Mouse (Mus musculus) hindbrain, embryonic 11.5 days (tissue): ENCODE data around the gene Nbea. TPM values are rescaled to one million over a fixed set of nuclear protein-coding genes. Genes with fewer than 3 reads are reported as not detected.
A peak's percentile ranks its signal among the peaks of the same experiment; 100 is the strongest.

Experiments used
- ATAC-seq: fragments of 200-750 bp; cut with Nextera tagmentation; 2 replicates; pipeline ENCODE4 v1.8.0; 2017; ENCODE audit warnings: mild to moderate bottlenecking, moderate TSS enrichment, moderate library complexity; ENCODE audit not compliant: low FRiP score
- DNase-seq: peaks from one replicate; pipeline ENCODE4 v3.0.0-alpha.2; 2015; ENCODE audit warnings: low spot score
- H3K27ac ChIP-seq: fragments of 300-500 bp; sonication (generic); 2 replicates; pipeline ENCODE4 v1.5.1; 2014; ENCODE audit warnings: mild to moderate bottlenecking, low read depth, low read length
- H3K27me3 ChIP-seq: fragments of 300-500 bp; sonication (generic); 2 replicates; pipeline ENCODE4 v1.6.1; 2014; ENCODE audit warnings: mild to moderate bottlenecking, low read length, moderate library complexity, mixed read lengths; ENCODE audit not compliant: control insufficient read depth, insufficient read depth
- H3K36me3 ChIP-seq: fragments of 300-500 bp; sonication (generic); 2 replicates; pipeline ENCODE4 v1.6.1; 2014; ENCODE audit warnings: mild to moderate bottlenecking, low read length, moderate library complexity, mixed read lengths; ENCODE audit not compliant: control insufficient read depth, insufficient read depth
- H3K4me1 ChIP-seq: fragments of 300-500 bp; sonication (generic); replicated peaks from 2 replicates; pipeline ENCODE4 v1.6.1; 2014; ENCODE audit warnings: low read length, mixed read lengths; ENCODE audit not compliant: control insufficient read depth, insufficient read depth
- H3K4me2 ChIP-seq: fragments of 300-500 bp; sonication (generic); replicated peaks from 2 replicates; pipeline ENCODE4 v1.6.1; 2014; ENCODE audit warnings: mild to moderate bottlenecking, low read depth, low read length
- H3K4me3 ChIP-seq: fragments of 300-500 bp; sonication (generic); 2 replicates; pipeline ENCODE4 v1.5.1; 2014; ENCODE audit warnings: low read depth, low read length
- H3K9ac ChIP-seq: fragments of 300-500 bp; sonication (generic); 2 replicates; pipeline ENCODE4 v1.6.1; 2014; ENCODE audit warnings: low read depth, low read length
- H3K9me3 ChIP-seq: fragments of 300-500 bp; sonication (generic); 2 replicates; pipeline ENCODE4 v1.6.1; 2016; ENCODE audit warnings: low read length; ENCODE audit not compliant: control insufficient read depth
- WGBS: fragments of 180-500 bp; shearing (Covaris S2); extraction: QIAGEN DNeasy Blood & Tissue Kit; methylation state at CpG from one replicate; pipeline ENCODE4 v1.1.7; 2014; 5-methylcytosine and 5-hydroxymethylcytosine counted together
- polyA plus RNA-seq: library from polyadenylated mRNA; unstranded; fragments of >200 nt; fragmentation: Nextera tagmentation; extraction: Ambion mirVana; gene quantifications from 2 replicates; pipeline ENCODE4 v1.2.1, GENCODE M21; 2014

Nbea gene
- polyA plus RNA-seq, 1 experiment from 2014 or later, result 34.1 TPM

DNA sequence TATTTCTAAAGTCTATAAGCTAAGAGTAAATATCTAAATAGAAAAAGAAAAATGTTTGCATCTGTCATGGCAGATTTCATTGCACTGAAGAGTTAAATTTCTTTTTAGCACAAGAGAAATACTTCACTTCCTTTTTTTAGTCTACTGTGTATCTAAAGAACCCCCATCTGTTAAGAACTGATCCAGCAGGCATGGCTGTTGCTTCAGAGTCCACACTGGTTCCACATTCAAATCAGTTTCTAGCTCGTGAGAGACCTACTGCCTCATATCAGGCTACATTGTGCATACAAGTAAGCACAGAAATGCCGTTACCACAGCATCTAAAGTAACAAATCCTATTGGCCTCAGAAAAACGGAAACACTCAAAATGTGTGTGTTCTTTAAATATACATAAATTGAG, 2.5 kb downstream of the Nbea start:
- no peak overlapping the region; the same call in 1 of the 2 replicates for H3K4me3 ChIP-seq
- peak overlapping the region; percentile 92; the same call in 1 of the 2 replicates for H3K4me2 ChIP-seq
- H3K9ac ChIP-seq, result no peak overlapping the region
- WGBS, result 50% methylated on average over 3 of the region's 3 CpGs
- ATAC-seq (no peak), DNase-seq (no peak)
- no peaks in the 10 kb centered on the region for H3K36me3 ChIP-seq
- no peak overlapping the region for H3K27ac ChIP-seq
- H3K4me1 ChIP-seq, result no peaks in the 10 kb centered on the region
- no peaks in the 10 kb centered on the region for H3K27me3 ChIP-seq
- no peaks in the 10 kb centered on the region for H3K9me3 ChIP-seq

DNA sequence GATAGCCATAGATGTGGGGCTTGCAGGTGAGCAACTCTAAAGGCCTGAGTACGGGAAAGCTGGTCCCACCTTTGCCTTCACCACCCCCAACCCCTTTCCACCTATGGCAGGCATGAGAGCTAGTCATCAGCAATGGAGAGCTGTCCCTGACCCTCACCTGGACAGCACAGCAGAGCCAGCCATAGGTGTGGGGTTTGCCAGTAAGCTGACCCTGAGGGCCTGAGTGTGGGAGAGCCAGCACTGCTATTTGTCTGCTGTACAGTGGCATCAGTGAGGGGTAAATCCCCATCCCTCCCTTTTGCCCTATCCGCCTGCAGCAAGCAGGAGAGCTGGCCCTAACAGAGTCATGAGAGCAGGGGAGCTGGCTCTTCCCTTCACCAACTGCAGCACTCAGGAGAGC, 25.6 kb downstream of the Nbea start:
- Histone ChIP-seq H3K36me3 (no peaks in the 10 kb centered on the region), H3K9ac (no peak overlapping the region), H3K4me3 (no peak overlapping the region), H3K4me1 (no peaks in the 10 kb centered on the region), H3K4me2 (no peak overlapping the region), H3K27ac (no peak overlapping the region), H3K9me3 (no peaks in the 10 kb centered on the region), H3K27me3 (no peaks in the 10 kb centered on the region)
- ATAC-seq (no peak), DNase-seq (no peak)
- WGBS, result 97% methylated on average over 2 of the region's 2 CpGs

DNA sequence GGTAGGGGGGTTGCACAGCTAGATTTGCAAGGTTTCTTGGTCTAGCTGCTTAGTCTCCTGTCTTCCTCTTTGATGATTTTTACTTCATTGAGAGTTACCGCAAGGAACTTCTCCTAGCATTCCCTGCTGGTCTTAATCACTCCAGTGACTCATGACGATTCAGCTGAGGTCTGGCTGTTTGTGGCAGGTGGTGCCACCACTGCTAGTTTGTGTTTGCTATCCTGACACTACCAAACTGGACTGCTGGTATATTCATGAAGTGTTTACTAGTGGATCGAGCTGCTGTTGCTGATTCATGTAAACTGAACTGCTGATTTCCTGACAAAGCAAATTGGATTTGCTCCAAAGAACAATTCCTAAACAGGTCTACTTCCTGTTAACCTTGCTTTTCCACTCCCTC, 56.8 kb downstream of the Nbea start:
- Histone ChIP-seq H3K9ac (no peak overlapping the region), H3K27ac (no peak overlapping the region), H3K4me2 (no peak overlapping the region), H3K27me3 (no peaks in the 10 kb centered on the region), H3K9me3 (no peaks in the 10 kb centered on the region), H3K4me1 (no peaks in the 10 kb centered on the region), H3K36me3 (no peaks in the 10 kb centered on the region), H3K4me3 (no peak overlapping the region)
- 91% methylated on average over 3 of the region's 3 CpGs for WGBS
- DNase-seq (no peak), ATAC-seq (no peak)

DNA sequence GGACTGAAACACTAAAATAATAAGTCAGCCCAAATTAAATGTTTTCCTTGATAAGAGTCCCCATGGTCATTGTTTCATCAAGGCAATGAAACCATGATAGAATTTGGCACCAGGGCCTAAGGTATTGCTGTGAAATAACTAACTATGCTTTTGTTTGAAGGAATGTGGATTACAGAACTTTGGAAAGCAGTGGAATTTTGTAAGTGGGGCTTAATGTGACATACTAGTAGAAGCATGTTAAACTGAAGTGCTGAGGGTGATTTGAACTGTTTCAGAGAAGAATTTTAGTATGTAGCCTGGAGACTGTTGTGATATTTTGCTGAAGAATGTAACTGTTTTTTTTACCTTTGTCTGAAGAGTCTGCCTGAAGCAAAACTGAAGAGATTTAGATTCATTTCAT, 66.9 kb downstream of the Nbea start:
- H3K27me3 ChIP-seq, result no peaks in the 10 kb centered on the region
- H3K4me2 ChIP-seq, result no peak overlapping the region
- ATAC-seq (no peak), DNase-seq (no peak)
- no peak overlapping the region for H3K4me3 ChIP-seq
- H3K27ac ChIP-seq, result no peak overlapping the region
- H3K9me3 ChIP-seq, result no peaks in the 10 kb centered on the region
- H3K4me1 ChIP-seq, result no peaks in the 10 kb centered on the region
- H3K9ac ChIP-seq, result no peak overlapping the region
- H3K36me3 ChIP-seq, result no peaks in the 10 kb centered on the region

DNA sequence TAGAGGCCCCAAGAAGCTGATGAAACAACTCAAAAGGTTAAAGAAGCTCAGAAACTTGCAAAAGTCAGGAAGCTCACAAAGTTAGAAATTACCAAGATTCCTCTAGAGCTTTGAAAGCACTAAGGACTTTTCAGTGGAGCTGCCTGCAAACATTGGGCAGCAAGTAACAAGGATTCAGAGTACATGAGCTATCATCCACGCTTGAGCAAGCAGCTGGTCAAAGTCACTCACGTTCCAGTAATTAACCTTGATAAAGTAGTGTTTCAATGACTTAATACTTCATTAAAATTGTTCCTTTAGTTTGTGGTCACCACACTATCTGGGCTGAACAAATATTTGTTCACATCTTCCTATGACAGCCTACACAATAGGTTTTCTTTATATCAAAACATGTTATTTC, 75.4 kb downstream of the Nbea start:
- DNase-seq (no peak), ATAC-seq (no peak)
- H3K27me3 ChIP-seq, result no peaks in the 10 kb centered on the region
- H3K4me3 ChIP-seq, result no peak overlapping the region
- no peaks in the 10 kb centered on the region for H3K9me3 ChIP-seq
- H3K36me3 ChIP-seq, result no peaks in the 10 kb centered on the region
- H3K27ac ChIP-seq, result no peak overlapping the region
- H3K9ac ChIP-seq, result no peak overlapping the region
- no peaks in the 10 kb centered on the region for H3K4me1 ChIP-seq
- no peak overlapping the region for H3K4me2 ChIP-seq
- WGBS, result 88% methylated on average over 2 of the region's 2 CpGs

DNA sequence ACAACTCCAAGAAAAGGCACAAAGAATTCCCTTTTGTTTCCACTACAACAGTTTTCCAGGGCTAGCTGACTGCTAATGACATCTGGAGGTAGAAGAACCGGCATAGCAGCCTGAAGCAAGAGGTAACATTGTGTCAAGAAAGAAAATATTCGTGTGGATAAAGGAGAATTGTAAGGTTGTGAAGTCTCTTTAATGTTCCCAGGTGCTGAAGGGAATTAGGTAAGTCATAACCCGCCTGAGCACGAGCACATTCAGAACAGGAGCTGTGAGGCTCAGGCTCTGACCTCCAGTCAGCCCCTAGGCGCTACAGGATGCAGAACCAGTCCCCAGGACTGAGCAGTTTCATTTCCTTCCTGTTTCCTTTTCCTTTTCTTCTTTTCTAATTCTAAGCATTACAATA, 86.4 kb downstream of the Nbea start:
- DNase-seq (peak; percentile 36), ATAC-seq (no peak)
- H3K4me2 ChIP-seq, result no peak overlapping the region
- no peaks in the 10 kb centered on the region for H3K9me3 ChIP-seq
- H3K4me1 ChIP-seq, result no peaks in the 10 kb centered on the region
- 20% methylated on average over 5 of the region's 5 CpGs for WGBS
- no peaks in the 10 kb centered on the region for H3K36me3 ChIP-seq
- peak overlapping the region; percentile 17; the same call in 1 of the 2 replicates for H3K27ac ChIP-seq
- no peak overlapping the region for H3K9ac ChIP-seq
- H3K4me3 ChIP-seq, result no peak overlapping the region
- no peaks in the 10 kb centered on the region for H3K27me3 ChIP-seq

DNA sequence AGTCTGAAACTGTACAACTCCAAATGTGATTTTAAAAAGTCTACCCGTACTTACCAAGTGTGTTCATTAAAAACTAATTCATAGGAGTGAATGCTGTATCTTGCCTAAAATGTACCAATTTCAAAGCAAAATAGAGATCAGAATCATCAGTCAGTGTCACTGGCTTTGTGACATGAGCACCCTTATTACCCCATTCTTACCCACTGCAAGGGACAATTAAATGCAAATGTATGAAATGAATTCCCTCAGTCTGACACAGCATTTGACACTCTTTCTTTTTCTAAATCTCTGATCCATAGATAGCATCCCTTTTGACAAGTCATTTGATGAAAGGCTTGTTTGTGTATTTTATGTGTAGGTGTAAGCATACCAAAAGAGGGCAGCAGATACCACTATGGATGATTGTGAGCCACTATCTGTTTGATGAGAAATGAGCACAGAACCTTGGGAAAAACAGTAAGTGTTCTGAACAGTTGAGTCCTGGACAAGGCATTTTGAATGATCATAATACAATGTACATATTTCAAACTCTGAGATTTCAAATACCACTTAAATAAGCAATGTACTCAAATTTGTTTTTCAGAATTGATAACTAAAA, 104.4 kb downstream of the Nbea start:
- DNase-seq (peak; percentile 19), ATAC-seq (no peak)
- no peak overlapping the region for H3K9ac ChIP-seq
- H3K4me1 ChIP-seq, result no peaks in the 10 kb centered on the region
- no peak overlapping the region for H3K4me3 ChIP-seq
- WGBS, result 90% methylated on average over 1 of the region's 1 CpGs
- H3K27ac ChIP-seq, result no peak overlapping the region
- H3K36me3 ChIP-seq, result no peaks in the 10 kb centered on the region
- H3K9me3 ChIP-seq, result no peaks in the 10 kb centered on the region
- H3K4me2 ChIP-seq, result no peak overlapping the region
- no peaks in the 10 kb centered on the region for H3K27me3 ChIP-seq

DNA sequence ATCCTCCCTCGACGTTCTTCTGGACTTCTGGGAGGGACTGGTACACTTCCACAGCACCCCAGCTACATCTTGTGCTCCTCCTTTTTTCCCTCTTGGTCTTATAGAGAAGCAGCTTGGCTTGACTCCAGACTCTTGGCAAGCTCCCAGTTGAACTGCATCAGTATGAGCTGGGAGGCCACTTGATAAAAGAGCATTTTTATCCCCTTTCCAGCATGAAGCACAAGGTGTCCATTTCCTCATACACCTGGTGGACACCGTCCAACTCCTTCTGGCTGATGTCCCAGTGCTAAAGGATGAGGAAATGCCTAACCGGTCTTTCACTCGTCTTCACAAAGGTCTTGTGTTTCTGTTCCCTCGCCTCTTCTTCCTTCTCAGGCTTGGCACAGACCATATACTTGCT, 115.7 kb downstream of the Nbea start:
- Histone ChIP-seq H3K27ac (no peak overlapping the region), H3K4me1 (no peaks in the 10 kb centered on the region), H3K36me3 (no peaks in the 10 kb centered on the region), H3K9ac (no peak overlapping the region), H3K27me3 (no peaks in the 10 kb centered on the region), H3K4me2 (no peak overlapping the region), H3K9me3 (no peaks in the 10 kb centered on the region), H3K4me3 (no peak overlapping the region)
- WGBS, result 96% methylated on average over 6 of the region's 6 CpGs
- DNase-seq (no peak), ATAC-seq (no peak)

DNA sequence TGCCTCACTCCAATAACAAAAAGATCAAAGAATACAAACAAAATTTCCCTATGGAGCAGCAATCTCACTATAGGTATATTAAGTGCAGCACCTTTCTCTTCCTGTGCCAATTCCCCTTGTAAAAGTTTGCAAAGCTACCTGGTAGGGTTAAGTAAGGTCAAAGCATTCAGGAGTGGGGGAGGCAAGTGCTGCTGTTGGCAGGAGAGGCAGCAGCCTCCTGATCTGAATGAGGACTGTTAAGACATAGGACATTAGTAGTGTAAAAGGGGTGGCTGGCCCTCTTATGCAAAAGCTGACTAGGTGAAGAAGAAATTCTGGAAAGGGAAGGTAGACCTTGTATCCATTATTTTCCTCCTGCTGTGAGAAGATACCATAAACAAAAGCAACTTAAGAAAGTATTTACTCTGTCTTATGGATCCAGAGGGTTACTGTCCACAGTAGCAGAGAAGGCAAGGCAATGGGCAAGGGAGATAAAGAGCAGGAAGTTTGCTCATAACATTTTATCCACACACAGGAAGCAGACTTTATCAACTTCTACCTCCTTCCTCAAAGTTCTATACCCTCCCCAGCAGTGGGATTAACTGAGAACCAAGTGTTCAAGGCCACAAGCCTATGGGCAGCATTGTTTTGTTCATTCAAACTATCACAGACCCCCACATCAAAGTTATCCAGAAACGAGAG, 117.0 kb downstream of the Nbea start:
- no peak overlapping the region for H3K4me3 ChIP-seq
- no peaks in the 10 kb centered on the region for H3K27me3 ChIP-seq
- WGBS, result 86% methylated on average over 1 of the region's 1 CpGs
- no peaks in the 10 kb centered on the region for H3K36me3 ChIP-seq
- DNase-seq, result no peak
- H3K4me1 ChIP-seq, result no peaks in the 10 kb centered on the region
- no peak overlapping the region for H3K4me2 ChIP-seq
- no peak overlapping the region for H3K27ac ChIP-seq
- H3K9me3 ChIP-seq, result no peaks in the 10 kb centered on the region
- ATAC-seq, result no peak
- no peak overlapping the region for H3K9ac ChIP-seq
